Mouse (Mus musculus) layer of hippocampus, postnatal 14 days (tissue): ENCODE measurements around the gene Tfap2a. TPM values are rescaled to one million over a fixed set of nuclear protein-coding genes. Genes with fewer than 3 reads are reported as not detected.

ENCODE experiments used
- total RNA-seq, 2 experiments: library from RNA; stranded (reverse); gene quantifications; 2 replicates each; pipeline ENCODE4 v1.2.3; 2021

The Tfap2a gene
- total RNA-seq, 2 experiments from 2014 or later: 0.41 to 0.52 TPM

Other genes with a start within 250 kb of the Tfap2a start
- 10 to 100 TPM; 13.9 to 14.1 TPM for gene Gcnt2, start 121.4 kb upstream of the Tfap2a start, total RNA-seq